Mouse (Mus musculus) left cerebral cortex, postnatal 25 days (tissue): Measurements from ENCODE around the gene Srd5a1. TPM values are rescaled to one million over a fixed set of nuclear protein-coding genes. Genes with fewer than 3 reads are reported as not detected.
A peak's percentile ranks its signal among the peaks of the same experiment; 100 is the strongest.

Experiments
- DNase-seq, 2 experiments: peaks; one replicate each; pipeline ENCODE4 v3.0.0; 2022; ENCODE audit warnings: low spot score in 2 of 2, mixed read lengths in 1 of 2
- intact Hi-C: fragments of 180-260 bp; cut with DNase I; formaldehyde crosslinking; loops from one replicate; pipeline ENCODE4 v1.15.1; 2025
- total RNA-seq, 2 experiments: library from RNA; stranded (reverse); gene quantifications; 2 replicates each; pipeline ENCODE4 v1.2.3; 2021

Srd5a1 gene
- total RNA-seq, 2 experiments from 2014 or later = 10.1 to 11.8 TPM

DNA sequence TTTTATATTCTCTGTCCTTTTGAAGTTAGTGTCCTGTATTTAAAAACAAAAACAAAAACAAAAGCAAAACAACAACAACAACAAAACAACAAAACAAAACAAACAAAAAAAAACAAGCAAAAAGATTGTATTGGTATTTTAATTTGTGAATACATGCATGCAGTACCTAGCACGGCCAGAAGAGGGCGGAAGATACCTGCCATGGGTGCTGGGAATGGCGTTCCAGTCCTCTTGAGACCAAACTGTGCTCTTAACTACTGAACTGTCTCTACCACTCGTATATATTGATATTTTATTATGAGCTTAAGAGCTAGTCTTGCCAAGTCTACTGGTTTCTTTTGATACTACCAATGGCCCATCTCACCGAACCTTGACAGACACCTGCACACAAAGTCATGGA is 58.2 kb downstream of the Srd5a1 start:
- no peak for DNase-seq
- intact Hi-C loops = loop anchor here (2.0 kb wide), 1 partner anchor 102 kb away; no protein-coding TSS in a partner anchor

DNA sequence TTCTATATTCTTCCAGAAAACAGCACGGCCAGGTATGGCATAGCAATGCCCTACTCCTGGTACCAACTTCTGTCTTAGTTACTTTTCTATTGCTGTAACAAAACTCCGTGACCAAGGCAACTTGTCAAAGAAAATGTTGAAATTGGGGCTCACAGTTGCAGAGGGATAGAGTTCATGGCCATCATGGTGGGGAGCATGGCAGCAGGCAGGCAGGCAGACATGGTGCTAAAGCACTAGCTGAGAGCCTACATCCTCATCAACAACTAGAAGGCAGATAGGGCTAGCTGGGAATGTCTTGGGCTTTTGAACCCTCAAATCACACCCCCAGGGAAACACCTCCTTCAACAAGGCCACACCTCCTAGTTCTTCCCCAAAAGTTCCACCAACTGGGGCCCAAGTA is 60.4 kb downstream of the Srd5a1 start:
- intact Hi-C loops = no loop called here
- no peak for DNase-seq

DNA sequence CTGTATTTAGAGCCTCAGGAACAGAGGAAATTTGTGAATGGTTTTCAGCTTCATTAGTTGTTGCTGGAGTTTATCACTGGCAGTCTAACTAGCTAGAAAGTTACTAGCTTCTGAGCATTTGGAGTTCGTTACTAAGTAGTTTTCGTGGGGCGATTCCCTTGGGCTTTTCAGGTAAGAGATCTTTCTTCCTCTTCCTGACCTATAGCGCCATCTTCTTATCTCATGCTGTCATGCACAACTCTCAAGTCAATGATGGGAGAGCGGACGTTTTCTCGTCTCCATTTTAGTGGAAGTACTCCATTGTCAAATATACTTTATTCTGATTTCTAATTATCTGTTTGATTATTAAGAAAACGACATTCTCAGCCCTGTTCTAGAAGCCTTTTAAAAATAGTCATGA is 61.3 kb downstream of the Srd5a1 start:
- intact Hi-C loops = loop anchor here (5.0 kb wide), 1 partner anchor 43 kb away; no protein-coding TSS in a partner anchor
- no peak for DNase-seq

DNA sequence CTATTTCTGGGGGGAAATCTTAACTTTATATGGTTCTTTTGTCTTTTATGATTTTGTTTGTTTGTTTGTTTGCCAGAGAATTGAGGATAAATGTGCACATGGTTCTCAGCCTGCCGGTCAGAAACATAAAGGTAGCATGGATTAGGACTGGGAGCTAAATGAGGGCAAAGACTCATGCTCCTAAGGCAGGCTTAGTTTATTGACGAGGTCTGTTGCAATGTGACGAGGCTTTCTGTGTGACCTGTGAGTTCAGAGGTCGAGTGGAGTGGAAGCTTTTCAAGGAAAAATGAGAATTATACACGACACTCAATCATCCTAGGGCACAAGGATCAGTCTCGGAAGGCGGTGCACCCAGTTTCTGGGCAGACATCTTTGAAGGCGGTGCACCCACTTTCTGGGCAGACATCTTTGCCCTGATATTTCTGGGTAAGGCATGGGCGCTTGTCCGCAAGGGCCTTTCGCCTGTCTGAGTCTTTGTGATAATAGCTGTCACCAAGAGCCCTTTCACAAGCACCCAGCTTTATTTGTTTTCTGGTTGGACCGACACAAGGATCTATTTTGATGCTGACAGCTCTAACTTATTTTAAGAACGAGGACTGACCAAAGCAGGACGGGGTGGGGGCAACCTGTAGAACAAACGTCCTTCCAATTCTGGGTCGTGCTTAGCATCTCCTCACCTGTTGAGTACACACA is 63.6 kb downstream of the Srd5a1 start:
- no peak for DNase-seq
- intact Hi-C loops = loop anchor here (5.0 kb wide), 1 partner anchor 40 kb away; no protein-coding TSS in a partner anchor

DNA sequence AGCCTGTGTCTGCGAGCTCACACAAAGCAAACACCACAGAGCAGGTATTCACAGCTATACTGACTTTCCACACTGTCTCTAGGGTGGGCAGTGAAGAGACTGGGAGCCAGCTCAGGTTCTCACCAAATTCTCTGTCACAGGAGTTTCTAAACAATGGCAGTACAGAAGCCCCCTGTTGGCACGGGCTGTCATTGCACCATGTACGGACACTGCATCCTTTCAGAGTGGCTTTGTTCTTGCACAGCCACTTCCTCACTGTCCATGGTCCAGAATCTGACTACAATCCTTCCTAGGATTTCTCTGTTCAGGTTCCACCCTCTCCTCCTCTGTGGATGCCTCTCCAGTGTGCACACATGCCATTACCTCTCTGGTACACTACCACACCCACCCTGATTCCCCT is 66.2 kb downstream of the Srd5a1 start:
- intact Hi-C loops = loop anchor here (5.0 kb wide), 1 partner anchor 38 kb away; no protein-coding TSS in a partner anchor
- no peak for DNase-seq

DNA sequence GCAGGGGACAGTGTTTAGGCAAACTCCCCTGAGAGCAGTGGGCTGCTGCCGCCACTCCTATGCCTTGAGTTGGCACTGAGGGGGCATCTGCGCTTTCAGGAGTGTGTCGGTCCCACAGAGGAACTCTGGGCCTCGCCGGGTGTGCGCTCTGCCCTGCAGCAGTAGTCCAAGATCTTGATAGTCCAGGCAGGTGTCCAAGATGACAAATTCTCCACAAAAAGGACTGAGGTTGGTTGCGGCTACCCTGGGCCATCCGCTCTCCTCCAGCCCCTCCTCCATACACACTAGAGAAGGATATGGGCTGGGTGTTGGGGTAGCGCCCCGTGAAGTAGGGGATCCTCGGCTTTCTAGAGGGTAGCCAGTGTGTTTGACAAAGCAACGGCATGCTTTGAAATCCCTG is 67.6 kb downstream of the Srd5a1 start:
- no peak for DNase-seq
- intact Hi-C loops = no loop called here

DNA sequence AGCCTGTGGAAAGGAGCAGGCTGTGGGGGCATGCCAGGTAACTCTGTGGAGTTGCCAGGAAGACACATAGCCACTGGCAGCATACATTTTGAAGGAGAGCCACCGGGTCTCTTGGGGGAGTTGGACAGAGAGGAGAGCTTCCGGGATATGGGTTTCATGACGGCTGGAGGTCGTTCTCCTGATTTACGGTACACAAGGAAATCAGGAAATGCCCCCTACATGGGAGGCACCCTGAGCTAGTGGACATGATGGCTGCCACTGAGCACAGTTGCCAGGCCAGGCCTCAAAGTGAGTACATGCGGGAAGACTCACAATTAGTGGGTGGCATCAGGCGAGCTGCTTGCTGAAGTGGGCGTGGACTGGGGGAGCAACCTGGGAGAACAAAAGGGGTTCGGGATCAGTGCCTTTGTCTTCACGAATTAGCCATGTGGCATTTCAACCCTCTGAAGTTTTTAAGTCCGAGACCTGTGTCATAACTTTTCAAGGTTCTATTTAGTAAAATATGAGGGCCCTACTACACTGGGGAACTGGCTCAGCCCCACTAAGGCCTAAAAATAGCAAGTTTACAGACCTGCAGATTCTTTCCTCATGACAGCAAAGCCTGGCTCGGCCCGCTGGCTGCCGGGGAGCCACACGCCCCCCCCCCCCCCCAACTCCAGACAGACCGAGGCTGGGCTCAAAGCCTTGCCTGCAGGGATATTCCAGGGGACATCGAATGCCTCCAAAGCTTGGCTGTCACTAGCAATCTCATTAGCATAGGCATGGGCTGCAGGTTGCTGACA is 68.5 kb downstream of the Srd5a1 start:
- no peak for DNase-seq
- intact Hi-C loops = no loop called here

DNA sequence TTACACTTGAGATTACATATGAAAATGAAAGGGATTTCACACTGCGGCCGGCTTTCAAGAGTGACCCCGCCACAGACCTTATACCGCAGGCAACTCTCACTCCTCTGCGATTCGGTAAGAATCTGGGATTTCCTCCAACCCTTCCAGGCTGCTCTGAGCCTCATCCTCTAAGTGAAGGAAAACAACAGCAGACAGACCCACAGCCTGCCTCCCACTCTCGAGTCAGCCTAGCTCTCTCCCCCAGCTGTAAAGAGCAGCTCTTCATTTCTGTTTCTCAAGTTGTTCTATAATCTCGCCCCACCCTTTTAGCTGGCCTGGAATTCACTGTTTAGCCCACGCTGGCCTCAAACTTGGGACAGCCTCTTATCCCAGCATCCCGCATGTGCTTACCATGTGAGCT is 69.5 kb downstream of the Srd5a1 start:
- peak; percentile 58 to 95 for DNase-seq
- intact Hi-C loops = no loop called here

DNA sequence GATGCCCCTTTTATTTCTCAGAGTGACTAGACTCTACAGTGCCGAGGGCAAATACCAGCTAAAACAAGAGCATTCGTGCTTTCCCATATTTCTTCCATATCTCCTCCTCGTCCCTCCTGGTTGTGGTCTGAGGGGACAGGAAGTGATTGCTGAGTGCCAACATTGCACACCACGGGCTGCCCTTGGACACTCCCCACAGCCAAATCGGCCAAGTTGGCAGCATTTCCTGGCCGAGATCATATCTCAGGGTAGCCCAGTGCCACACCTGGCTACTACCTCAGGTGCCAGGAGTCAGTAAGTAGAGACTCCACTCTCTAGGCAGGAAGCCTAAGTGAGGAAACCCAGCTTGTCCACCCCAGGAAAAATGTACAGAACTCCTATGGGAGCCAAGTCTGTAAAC is 70.0 kb downstream of the Srd5a1 start:
- intact Hi-C loops = no loop called here
- DNase-seq = no peak

DNA sequence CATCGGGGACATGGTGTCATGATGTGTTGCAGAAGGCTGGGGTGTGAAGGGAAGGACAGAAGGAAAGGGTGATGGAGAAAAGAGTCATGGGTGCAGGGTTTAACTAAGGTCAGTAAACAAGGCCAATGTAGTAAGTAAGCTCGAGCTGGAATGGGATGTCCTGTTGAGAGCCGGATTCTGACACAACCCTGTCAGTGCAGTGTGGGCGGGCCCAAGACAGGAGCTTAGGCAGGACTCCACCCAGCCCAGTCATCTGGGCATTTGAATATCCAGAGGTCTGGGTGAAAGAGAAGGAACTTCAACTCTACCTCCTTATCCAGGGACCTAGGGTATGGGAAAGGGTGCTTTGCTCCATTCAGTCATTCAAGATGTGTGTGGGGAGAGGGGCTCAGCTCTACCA is 72.9 kb downstream of the Srd5a1 start:
- intact Hi-C loops = no loop called here
- DNase-seq = no peak

DNA sequence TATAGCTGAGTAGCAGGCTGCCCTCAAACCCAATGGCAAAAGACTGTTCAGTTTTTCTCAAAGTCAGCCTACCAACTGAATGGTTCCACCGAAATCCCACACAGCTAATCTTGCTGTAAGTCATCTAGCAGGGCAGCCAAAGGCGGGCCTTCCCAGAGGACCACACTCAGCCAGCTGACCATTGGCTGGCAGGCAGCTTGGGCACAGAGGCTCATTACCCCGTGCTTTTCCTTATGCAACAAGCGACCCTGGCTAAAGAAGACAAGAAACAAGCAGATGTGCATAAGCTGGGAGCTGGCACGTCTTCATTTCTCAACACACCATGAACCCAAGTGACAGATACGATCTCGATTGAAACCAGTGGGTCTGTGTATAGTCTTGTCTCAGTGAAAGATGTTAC is 73.9 kb downstream of the Srd5a1 start:
- no peak for DNase-seq
- intact Hi-C loops = no loop called here

DNA sequence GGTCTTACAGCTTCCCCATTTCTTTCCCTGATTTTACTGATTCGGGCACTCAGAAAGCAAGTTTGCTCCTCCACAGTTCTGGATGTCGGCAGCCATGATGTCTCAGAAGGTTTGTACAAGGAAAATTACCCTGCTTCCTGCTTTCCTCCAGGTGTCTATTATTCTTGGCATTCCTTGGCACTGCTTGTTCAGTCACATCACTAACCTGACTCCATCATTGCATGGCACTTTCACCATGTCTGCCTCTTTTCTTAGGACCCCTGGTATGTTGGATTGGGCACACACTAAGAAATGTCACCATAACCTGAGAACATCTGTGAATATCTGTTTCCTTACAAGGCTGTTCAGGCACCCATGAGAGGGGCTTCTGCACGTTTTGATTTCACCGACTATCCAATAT is 75.2 kb downstream of the Srd5a1 start:
- intact Hi-C loops = no loop called here
- no peak for DNase-seq

DNA sequence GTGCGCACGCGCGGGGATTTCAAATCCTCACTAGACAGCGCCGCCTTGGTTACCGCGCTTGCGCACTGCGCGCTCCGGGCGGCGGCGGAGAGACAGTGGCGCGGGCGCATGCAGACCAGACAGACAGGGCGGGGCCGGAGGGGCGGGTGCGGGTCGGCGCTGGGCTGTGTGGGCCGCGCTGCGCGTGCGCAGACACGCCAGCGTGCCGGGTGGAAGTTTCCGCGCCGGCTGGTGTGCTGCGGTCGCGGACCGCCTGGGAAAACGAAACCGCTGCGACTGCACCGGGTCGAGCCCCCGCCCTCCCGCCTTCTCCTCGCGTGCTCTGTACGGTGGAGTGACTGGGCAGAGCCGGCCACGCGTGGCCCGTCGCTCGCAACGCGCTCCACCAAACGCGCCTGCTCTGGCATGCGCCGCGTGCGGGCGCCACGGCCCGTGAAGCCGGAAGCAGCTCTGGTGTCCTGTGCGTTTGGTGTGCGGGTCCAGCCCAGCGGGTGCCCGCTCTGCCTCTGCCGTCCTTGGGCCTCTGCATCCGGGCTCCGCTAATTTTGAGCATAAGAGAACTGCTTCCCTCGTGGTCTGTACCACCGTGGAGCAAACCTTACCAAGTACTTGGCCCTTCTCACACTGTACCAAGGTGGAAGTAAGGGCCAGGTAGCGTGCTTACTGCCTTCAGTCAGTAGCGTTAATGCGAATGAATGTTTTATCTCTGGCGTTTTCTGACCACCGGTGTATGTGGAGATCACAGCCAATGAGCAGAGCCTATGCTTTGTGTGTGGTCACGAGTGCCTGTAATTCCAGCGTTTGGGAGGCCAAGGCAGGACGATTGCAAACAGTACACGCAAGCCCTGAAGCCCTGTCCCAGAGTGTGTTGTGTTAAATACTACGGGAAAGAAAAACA is 76.3 kb downstream of the Srd5a1 start:
- intact Hi-C loops = loop anchor here (2.0 kb wide), 1 partner anchor 52 kb away; no protein-coding TSS in a partner anchor
- peak; percentile 98 to 99 for DNase-seq

DNA sequence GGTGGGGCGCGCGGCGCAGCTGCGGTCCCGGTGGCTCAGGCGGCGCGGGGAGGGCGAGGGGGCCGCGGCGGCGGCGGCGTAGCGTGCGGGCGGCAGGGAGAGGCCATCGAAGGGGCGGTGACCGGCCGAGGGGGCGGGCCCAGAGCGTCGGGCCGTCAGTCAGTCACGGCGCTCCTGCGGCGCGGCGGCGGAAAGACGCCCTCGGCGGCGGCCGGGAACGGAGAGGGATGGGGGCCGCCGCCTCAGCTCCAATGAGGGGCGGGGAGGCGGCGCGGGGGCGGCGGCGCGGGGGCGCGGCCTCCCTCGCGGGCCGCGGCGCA is 76.9 kb downstream of the Srd5a1 start, which contains the start of gene Tent4a:
Gene Tent4a (minus strand): TSS at position 284 of the 320 bp plus-strand sequence.
- intact Hi-C loops = loop anchor here (2.0 kb wide), 1 partner anchor 51 kb away; no protein-coding TSS in a partner anchor
- no peak for DNase-seq

DNA sequence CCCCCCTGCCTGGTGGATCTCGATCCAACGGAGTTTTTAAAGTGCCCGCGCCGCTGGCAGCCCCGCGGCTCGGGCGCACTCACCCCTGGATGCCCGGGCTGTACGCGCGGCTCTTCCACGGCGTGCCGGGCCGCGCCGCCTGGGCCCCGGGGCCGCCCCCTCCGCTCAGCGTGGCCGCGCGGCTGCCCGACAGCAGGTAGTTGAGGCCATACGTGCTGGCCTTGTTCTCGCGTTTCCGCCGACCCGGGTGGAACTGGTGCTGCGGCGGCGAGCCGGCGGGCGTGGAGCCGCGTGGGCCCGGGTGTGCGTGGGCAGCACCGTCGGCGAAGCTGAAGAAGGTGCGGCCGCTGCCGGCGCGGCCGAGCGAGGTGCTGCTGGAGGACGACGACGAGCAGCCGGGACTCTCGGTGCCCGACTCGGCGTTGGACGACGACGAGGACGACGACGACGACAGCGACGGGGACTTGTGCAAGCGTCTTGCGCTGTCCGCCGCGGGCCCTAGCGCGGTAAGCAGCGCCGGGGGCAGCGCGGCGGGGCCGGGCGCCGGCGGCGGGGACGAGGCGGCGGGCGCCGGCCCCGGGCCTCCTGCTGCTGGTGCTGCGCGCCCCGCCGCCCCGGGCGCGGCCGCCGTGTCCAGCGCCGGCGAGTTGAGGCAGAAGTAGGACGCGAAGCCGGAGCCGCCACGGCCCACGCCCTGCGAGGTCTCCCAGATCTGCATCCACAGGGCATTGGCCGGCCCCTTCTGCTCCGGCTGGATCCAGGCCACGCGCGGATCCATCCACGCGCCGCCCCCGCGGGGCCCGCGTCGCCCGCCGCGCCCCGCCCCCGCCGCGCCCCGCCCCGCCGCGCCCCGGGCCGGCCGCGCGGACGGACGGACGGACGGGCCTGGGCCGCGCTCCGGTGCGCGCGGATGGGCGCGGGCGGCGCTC is 77.6 kb downstream of the Srd5a1 start, which contains the start of gene Nsun2:
Gene Nsun2 (plus strand): TSS at position 342 of the 929 bp plus-strand sequence.
- intact Hi-C loops = loop anchor here (2.0 kb wide), 1 partner anchor 51 kb away; no protein-coding TSS in a partner anchor

DNA sequence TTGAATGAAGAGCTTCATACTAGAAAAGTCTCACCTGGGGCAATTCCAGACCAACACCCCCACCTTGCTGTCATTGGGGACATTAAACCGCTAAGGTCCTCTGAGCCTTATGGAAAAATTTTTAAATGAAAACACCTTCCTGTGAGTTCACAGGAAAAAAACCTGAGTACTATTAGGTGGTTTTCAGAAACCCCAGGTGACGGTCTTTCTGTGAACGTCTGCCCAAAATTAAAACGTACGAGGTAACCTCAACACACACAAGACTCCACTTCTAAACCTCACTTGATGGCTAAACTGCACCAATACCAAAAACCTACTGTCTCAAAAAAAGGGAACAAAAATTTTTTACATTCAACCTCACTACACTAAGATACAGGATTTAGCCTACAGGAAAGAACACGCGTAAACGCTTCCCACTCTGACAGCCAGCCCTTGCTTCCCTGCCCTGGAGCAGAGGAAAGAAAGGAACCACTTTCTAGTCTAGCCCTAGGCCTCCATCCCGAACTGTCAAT is 78.3 kb downstream of the Srd5a1 start:
- intact Hi-C loops = no loop called here

More for the DNA sequence above, 77.6 kb downstream of the Srd5a1 start, which contains the start of gene Nsun2:
- peak; percentile 39 to 56 for DNase-seq

DNA sequence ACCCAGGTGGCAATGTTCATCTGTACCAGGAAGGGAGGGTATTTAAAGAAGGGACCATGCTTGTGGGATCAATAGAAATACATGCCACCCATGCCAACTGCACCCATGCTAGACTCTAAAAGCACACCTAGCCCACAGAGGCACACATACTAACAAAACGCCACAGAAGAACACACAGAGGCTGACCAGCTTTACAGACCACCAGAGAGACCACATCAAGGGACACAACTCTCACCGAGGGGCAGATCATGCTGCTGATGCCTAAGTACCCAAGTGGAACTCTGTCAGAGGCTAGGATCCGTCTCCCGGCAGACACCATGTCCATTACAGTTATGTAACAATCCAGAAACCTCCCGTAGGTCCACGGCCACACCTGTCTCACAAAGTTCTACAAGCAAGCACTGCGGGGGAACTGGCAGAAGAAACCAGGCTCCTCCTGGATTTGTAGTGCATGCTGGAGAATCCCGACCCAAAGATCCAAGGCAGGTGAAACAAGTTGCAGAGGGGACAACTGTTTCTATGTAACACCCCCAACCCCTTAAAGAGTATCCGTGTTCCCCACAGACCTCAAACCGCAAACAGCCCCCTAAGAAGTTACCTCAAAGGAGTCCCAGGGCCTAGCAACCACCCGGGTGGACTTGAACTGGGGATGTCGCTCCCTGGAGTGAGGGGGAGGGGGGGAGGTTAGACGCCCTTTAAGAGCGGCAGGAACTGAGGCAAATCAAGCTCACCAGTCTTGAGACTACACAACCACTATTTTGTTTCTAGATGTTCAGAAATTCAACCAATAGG is 78.9 kb downstream of the Srd5a1 start:
- intact Hi-C loops = no loop called here
- no peak for DNase-seq

More for the DNA sequence above, 78.3 kb downstream of the Srd5a1 start:
- no peak for DNase-seq

DNA sequence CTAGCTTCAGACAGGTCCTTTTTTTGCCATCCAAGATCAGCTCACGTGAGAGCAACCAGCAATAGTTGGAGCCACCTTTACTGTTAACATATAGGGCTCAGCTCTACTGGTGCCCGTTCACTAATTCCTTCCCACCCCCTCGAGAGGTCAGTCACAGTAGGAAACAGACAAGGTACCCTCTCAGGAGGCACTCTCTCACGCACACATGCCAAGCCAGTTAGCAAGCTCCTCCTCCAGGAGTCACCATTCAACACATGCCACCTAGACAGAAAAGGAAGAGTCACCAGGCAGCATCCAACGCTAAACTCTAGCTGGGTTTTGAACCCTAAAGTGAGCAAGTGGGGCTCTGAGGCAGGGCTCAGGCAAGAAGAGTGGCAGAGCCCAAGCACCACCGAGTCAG is 79.8 kb downstream of the Srd5a1 start:
- intact Hi-C loops = no loop called here
- no peak for DNase-seq
